Mouse (Mus musculus) brown adipose tissue, adult 24 weeks (tissue): ENCODE measurements around the gene Svop. TPM values are rescaled to one million over a fixed set of nuclear protein-coding genes. Genes with fewer than 3 reads are reported as not detected.
A peak's percentile ranks its signal among the peaks of the same experiment; 100 is the strongest.

Experiments used
- H3K27ac ChIP-seq: fragments of 200-500 bp; replicated peaks from 2 replicates; pipeline ENCODE4 v1.5.1; 2012; ENCODE audit warnings: low read depth, mild to moderate bottlenecking, low read length
- H3K4me1 ChIP-seq: fragments of 200-500 bp; 2 replicates; pipeline ENCODE4 v1.6.1; 2012; ENCODE audit warnings: low read length, mixed read lengths; ENCODE audit not compliant: control insufficient read depth, insufficient read depth, insufficient read length
- H3K4me3 ChIP-seq: fragments of 200-500 bp; 2 replicates; pipeline ENCODE4 v1.5.1; 2012; ENCODE audit warnings: low read depth, mild to moderate bottlenecking, low read length, moderate library complexity; ENCODE audit not compliant: insufficient read depth
- polyA plus RNA-seq: library from polyadenylated mRNA; stranded (reverse); fragments of >200 nt; gene quantifications from 2 replicates; pipeline ENCODE4 v1.2.4, GENCODE M21; 2012; ENCODE audit not compliant: missing spikeins, insufficient read depth, insufficient read length

Gene Svop
- polyA plus RNA-seq, 1 experiment = not detected

DNA sequence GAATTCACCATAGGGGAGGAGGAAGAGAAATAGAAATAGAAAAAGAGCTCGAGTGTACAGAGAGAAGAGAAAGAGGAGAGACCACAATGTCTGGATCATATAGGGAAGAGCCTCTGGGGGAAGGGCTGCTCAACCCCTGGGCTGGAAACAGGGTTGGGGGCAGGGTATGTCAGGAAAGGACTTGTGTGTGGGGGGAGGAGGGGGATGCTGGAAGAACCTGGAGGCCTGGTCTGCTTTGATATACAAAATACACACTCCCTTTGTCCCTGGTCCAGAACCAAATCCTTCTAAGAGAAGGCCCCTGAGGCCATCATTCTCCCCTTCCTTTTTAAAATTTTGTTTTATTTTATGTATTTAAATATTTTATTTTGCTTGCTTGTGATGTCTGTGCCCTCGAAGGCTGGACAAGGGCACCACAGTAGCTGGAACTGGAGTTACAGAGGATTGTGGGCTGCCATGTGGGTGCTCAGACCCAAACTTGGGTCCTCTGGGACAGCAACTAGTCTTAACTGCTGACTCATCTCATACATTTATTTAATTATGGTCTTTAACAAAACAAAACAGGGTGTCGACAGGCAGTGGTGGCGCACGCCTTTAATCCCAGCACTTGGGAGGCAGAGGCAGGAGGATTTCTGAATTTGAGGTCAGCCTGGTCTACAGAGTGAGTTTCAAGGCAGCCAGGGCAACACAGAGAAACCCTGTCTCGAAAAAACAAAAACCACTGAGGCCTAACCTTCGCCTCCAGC, 35.3 kb upstream of the Svop start:
- Histone ChIP-seq H3K27ac (peak overlapping the region; percentile 94), H3K4me1 (peaks cover 2% of the 10 kb centered on the region), H3K4me3 (peak overlapping the region; percentile 94; the same call in 1 of the 2 replicates)

- Histone ChIP-seq H3K4me1 (no peaks in the 10 kb centered on the region; the same call in 1 of the 2 replicates), H3K4me3 (no peak overlapping the region), H3K27ac (no peak overlapping the region)
Measured at GRCm38 (mm10) chr5:114126008-114126407, 34.6 kb upstream of the Svop start.

DNA sequence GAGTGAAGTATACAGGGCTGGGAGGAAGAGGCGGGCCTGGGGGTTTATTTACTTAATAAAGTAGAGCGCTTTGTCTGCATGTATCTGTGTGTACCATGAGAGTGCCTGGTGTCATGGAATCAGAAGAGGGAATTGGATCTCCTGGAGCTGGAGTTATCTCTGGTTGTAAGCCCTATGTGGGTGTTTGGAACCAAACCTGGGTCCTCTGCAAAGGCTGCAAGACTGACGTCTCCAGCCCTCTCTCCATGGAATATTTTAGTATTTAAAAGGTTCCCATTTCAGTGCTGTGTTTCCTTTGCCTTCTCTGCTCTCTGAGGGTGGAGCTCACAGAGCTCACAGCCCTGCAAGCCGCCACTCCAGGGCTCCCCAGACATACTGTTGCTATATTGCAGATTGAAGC, 28.4 kb upstream of the Svop start:
- H3K4me3 ChIP-seq = no peak overlapping the region
- no peak overlapping the region for H3K27ac ChIP-seq
- no peaks in the 10 kb centered on the region for H3K4me1 ChIP-seq

DNA sequence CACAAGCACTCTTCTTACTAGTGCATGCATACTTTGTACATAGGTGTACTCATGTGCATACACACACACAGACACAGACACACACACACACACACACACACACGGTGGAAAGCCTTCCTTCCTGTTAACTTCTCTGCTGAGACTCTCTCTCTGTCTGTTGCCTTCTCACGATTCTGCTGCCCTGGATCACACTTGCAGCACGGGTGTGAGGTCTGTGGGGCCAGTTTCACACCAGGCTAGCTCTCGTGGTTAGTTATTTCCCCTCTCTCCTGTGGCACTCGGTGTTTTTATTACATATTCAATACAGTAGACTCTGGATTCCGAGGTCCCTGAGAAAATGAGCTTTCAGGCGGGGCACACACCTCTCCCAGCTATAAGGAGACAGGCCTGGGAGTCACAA, 25.2 kb upstream of the Svop start:
- H3K27ac ChIP-seq = no peak overlapping the region
- no peak overlapping the region for H3K4me3 ChIP-seq
- H3K4me1 ChIP-seq = no peaks in the 10 kb centered on the region

DNA sequence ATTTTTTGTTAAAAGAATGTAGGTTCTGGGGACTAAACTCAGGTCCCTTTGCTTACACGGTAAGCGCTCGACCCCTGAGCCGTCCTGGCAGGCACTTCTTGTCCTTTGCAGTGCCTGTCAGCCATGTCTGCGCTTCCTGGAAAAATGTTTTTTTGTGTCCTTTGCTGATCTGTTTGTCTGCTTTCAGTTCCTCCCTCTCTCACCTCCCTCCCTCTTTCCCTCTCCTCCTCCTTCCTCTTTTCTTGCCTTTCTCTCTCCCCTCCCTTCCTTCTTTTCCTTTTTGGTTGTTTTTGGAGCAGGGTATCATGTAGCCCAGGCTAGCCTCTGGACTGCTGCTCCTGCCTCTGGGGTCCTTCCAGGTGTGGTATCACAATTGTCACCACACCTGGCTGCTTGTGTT, 23.7 kb upstream of the Svop start:
- Histone ChIP-seq H3K4me1 (no peaks in the 10 kb centered on the region), H3K27ac (no peak overlapping the region), H3K4me3 (no peak overlapping the region)

GRCm38 (mm10) chr5:114113334-114113733, 22.0 kb upstream of the Svop start:
- Histone ChIP-seq H3K27ac (no peak overlapping the region), H3K4me3 (no peak overlapping the region), H3K4me1 (no peaks in the 10 kb centered on the region)

DNA sequence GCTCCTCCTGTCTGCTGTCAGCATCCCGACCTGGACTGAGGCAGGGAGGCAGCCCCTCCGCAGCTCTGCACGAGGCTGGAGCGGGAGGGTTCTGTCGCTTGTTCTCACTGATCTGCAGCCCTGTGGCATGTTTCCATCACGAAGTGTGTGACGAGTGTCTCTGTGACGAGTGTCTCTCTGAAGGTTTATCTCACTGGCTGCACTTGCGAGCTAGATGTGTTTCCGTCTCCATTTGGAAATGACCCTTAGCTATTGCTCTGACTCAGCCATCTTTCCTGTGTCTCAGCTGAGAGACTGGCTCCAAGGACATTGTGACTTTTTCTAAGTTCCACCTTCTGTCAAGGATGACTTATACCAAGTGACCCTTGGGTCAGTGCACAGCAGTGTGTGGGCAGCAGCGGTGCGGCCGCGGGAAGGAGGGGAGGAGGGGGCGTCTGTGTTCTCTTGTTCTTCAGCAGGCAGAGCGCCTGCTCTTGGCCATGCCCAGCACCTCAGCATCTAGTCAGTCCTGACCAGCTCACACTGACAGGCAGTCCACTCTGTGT, 15.1 kb upstream of the Svop start:
- Histone ChIP-seq H3K4me3 (no peak overlapping the region), H3K4me1 (no peaks in the 10 kb centered on the region), H3K27ac (no peak overlapping the region)

GRCm38 (mm10) chr5:114102807-114103206, 11.4 kb upstream of the Svop start:
- no peak overlapping the region for H3K27ac ChIP-seq
- peaks cover 5% of the 10 kb centered on the region; the same call in 1 of the 2 replicates for H3K4me1 ChIP-seq
- H3K4me3 ChIP-seq = no peak overlapping the region

GRCm38 (mm10) chr5:114101873-114102272, 10.5 kb upstream of the Svop start:
- H3K27ac ChIP-seq = no peak overlapping the region
- no peak overlapping the region for H3K4me3 ChIP-seq
- peaks cover 5% of the 10 kb centered on the region; the same call in 1 of the 2 replicates for H3K4me1 ChIP-seq

- H3K27ac ChIP-seq = no peak overlapping the region
Measured at GRCm38 (mm10) chr5:114100390-114101099, 9.2 kb upstream of the Svop start.

DNA sequence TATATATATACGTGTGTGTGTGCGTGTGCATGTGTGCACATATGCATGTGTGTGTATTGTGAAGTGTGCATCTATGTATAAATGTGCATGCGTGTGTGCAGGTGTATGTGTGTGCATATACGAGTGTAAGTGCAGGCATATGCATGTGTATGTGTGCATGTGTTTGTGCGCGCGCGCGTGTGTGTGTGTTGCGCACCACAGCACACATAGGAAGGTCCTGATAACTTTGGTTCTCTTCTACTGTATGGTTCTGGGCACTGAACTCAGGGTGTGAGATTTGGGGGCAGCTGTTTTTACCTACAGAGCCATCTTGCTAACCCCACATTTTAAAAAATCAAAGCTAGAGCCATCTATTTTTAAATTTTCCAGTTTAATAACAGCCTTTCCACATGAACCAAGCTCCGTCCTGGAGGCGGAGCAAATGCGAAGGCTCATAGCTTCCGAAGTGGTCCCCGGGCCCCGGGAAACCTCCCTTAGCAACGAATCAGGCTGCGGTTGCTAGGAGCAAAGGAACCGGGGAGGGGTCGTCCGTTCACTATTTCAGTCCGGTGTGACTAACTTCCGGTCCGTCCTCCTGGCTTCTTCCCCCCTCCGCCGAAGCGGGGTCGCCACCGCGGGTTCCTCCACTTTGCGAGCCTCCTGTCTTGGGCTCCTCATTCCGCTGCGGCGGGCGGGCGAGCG, 8.5 kb upstream of the Svop start:
- Histone ChIP-seq H3K4me1 (peaks cover 5% of the 10 kb centered on the region; the same call in 1 of the 2 replicates), H3K4me3 (peak overlapping the region; percentile 76), H3K27ac (no peak overlapping the region)

More at GRCm38 (mm10) chr5:114100390-114101099, 9.2 kb upstream of the Svop start:
- Histone ChIP-seq H3K4me3 (peak overlapping the region; percentile 76), H3K4me1 (peaks cover 5% of the 10 kb centered on the region; the same call in 1 of the 2 replicates)

GRCm38 (mm10) chr5:114090421-114091013, 853 bp downstream of the Svop start:
- Histone ChIP-seq H3K4me3 (no peak overlapping the region), H3K4me1 (no peaks in the 10 kb centered on the region), H3K27ac (no peak overlapping the region)

GRCm38 (mm10) chr5:114087875-114088480, 3.4 kb downstream of the Svop start:
- Histone ChIP-seq H3K4me1 (no peaks in the 10 kb centered on the region), H3K27ac (no peak overlapping the region), H3K4me3 (no peak overlapping the region)

- H3K4me1 ChIP-seq = no peaks in the 10 kb centered on the region
- H3K4me3 ChIP-seq = no peak overlapping the region
- no peak overlapping the region for H3K27ac ChIP-seq
Measured at GRCm38 (mm10) chr5:114085501-114085900, 5.9 kb downstream of the Svop start.
